Mouse (Mus musculus): Measurements from ENCODE around the gene Rpl6.

Gene Rpl6

GRCm38 (mm10) chr5:121229182-121229581 is 24.9 kb downstream of the Rpl6 start:
- CTCF ChIA-PET: interaction anchor here in 1 of 4 experiments (0.6 to 1.0 kb wide), 3 partner anchors 13 to 624 kb away, joined by 3 read pairs; no protein-coding TSS in a partner anchor
- POLR2A ChIA-PET: interaction anchor here in 3 of 4 experiments (0.6 to 2.5 kb wide), 9 partner anchors 9 to 169 kb away, joined by 3 to 14 read pairs (median 5); partner anchors contain the start of genes Hectd4 (in 2 of the 3), Naa25 (in 1 of the 3) and Rpl6 (in 1 of the 3)

- ChIA-PET POLR2A (interaction anchor here in 3 of 4 experiments (0.6 to 2.5 kb wide), 5 partner anchors 10 to 1456 kb away, joined by 4 to 14 read pairs (median 4); partner anchors contain the start of gene Hectd4 (in 2 of the 3)), CTCF (no interaction called here)
These were observed 26.5 kb downstream of the Rpl6 start for GRCm38 (mm10) chr5:121230811-121231210.

- ChIA-PET CTCF (interaction anchor here in 3 of 4 experiments (0.5 to 0.9 kb wide), 13 partner anchors 12 to 452 kb away, joined by 3 to 12 read pairs (median 4); partner anchors contain the start of gene Hectd4 (in 1 of the 3)), POLR2A (interaction anchor here in 3 of 4 experiments (0.6 to 2.7 kb wide), 13 partner anchors 10 to 76 kb away, joined by 3 to 9 read pairs (median 3); partner anchors contain the start of genes Hectd4 (in 1 of the 3) and Rpl6 (in 1 of the 3))
These were observed 28.5 kb downstream of the Rpl6 start for GRCm38 (mm10) chr5:121232789-121233188.

- ChIA-PET POLR2A (interaction anchor here in 1 of 4 experiments (1.0 to 2.7 kb wide), 4 partner anchors 11 to 30 kb away, joined by 3 to 9 read pairs (median 5); partner anchors contain the start of genes Hectd4 and Rpl6), CTCF (interaction anchor here in 1 of 4 experiments (1.1 kb wide), 1 partner anchor 438 kb away, joined by 3 read pairs; the partner anchor contains the start of gene Oas1e)
These were observed 29.4 kb downstream of the Rpl6 start for GRCm38 (mm10) chr5:121233726-121234125.

- POLR2A ChIA-PET: no interaction called here
- CTCF ChIA-PET: no interaction called here
These were observed 31.9 kb downstream of the Rpl6 start for GRCm38 (mm10) chr5:121236171-121236570.

GRCm38 (mm10) chr5:121238208-121238607 is 33.9 kb downstream of the Rpl6 start:
- CTCF ChIA-PET: no interaction called here
- POLR2A ChIA-PET: interaction anchor here in 1 of 4 experiments (1.2 to 1.3 kb wide), 2 partner anchors 10 kb away, joined by 3 to 5 read pairs; no protein-coding TSS in a partner anchor

- POLR2A ChIA-PET: interaction anchor here in 2 of 4 experiments (0.6 kb wide), 2 partner anchors 332 to 703 kb away, joined by 3 to 5 read pairs; partner anchors contain the start of gene Oas1a (in 1 of the 2)
- CTCF ChIA-PET: interaction anchor here in 1 of 4 experiments (0.8 kb wide), 1 partner anchor 27 kb away, joined by 3 read pairs; no protein-coding TSS in a partner anchor
These were observed 35.6 kb downstream of the Rpl6 start for GRCm38 (mm10) chr5:121239846-121240245.

- ChIA-PET POLR2A (no interaction called here), CTCF (no interaction called here)
These were observed 36.9 kb downstream of the Rpl6 start for GRCm38 (mm10) chr5:121241182-121241581.

GRCm38 (mm10) chr5:121242261-121242660 is 38.0 kb downstream of the Rpl6 start:
- ChIA-PET CTCF (no interaction called here), POLR2A (interaction anchor here in 3 of 4 experiments (0.6 to 1.1 kb wide), 3 partner anchors 22 to 398 kb away, joined by 3 to 5 read pairs (median 3); partner anchors contain the start of gene Hectd4 (in 1 of the 3))

- POLR2A ChIA-PET: interaction anchor here in 2 of 4 experiments (0.6 to 1.1 kb wide), 2 partner anchors 23 to 62 kb away, joined by 3 to 5 read pairs; partner anchors contain the start of gene Hectd4 (in 1 of the 2)
- CTCF ChIA-PET: no interaction called here
These were observed 38.4 kb downstream of the Rpl6 start for GRCm38 (mm10) chr5:121242701-121243100.

GRCm38 (mm10) chr5:121243676-121244364 is 39.5 kb downstream of the Rpl6 start:
- CTCF ChIA-PET: no interaction called here
- POLR2A ChIA-PET: no interaction called here

- CTCF ChIA-PET: no interaction called here
- POLR2A ChIA-PET: no interaction called here
These were observed 40.1 kb downstream of the Rpl6 start for GRCm38 (mm10) chr5:121244365-121244731.

GRCm38 (mm10) chr5:121245201-121245600 is 40.9 kb downstream of the Rpl6 start:
- ChIA-PET POLR2A (interaction anchor here in 1 of 4 experiments (1.3 to 1.6 kb wide), 2 partner anchors 11 to 126 kb away, joined by 3 to 4 read pairs; no protein-coding TSS in a partner anchor), CTCF (interaction anchor here in 1 of 4 experiments (0.6 kb wide), 1 partner anchor 586 kb away, joined by 3 read pairs; no protein-coding TSS in a partner anchor)

- CTCF ChIA-PET: interaction anchor here in 1 of 4 experiments (1.0 kb wide), 1 partner anchor 315 kb away, joined by 3 read pairs; no protein-coding TSS in a partner anchor
- POLR2A ChIA-PET: interaction anchor here in 2 of 4 experiments (1.3 to 1.8 kb wide), 3 partner anchors 7 to 148 kb away, joined by 3 to 6 read pairs (median 3); partner anchors contain the start of gene Naa25 (in 1 of the 2)
These were observed 44.6 kb downstream of the Rpl6 start for GRCm38 (mm10) chr5:121248766-121249394.

- CTCF ChIA-PET: interaction anchor here in 1 of 4 experiments (0.6 kb wide), 1 partner anchor 221 kb away, joined by 3 read pairs; no protein-coding TSS in a partner anchor
- POLR2A ChIA-PET: interaction anchor here in 3 of 4 experiments (0.6 to 1.3 kb wide), 3 partner anchors 39 to 148 kb away, joined by 3 to 9 read pairs (median 3); partner anchors contain the start of gene Naa25 (in 2 of the 3)
These were observed 45.4 kb downstream of the Rpl6 start for GRCm38 (mm10) chr5:121249693-121250092.

- POLR2A ChIA-PET: no interaction called here
- CTCF ChIA-PET: interaction anchor here in 1 of 4 experiments (0.6 kb wide), 2 partner anchors 19 to 27 kb away, joined by 3 to 12 read pairs; no protein-coding TSS in a partner anchor
These were observed 47.5 kb downstream of the Rpl6 start for GRCm38 (mm10) chr5:121251813-121252212.

GRCm38 (mm10) chr5:121253816-121254497 is 49.7 kb downstream of the Rpl6 start:
- CTCF ChIA-PET: no interaction called here
- POLR2A ChIA-PET: interaction anchor here in 2 of 4 experiments (0.5 to 0.7 kb wide), 2 partner anchors 97 to 193 kb away, joined by 3 read pairs; no protein-coding TSS in a partner anchor

GRCm38 (mm10) chr5:121254977-121255376 is 50.7 kb downstream of the Rpl6 start:
- ChIA-PET CTCF (no interaction called here), POLR2A (interaction anchor here in 1 of 4 experiments (0.7 kb wide), 1 partner anchor 259 kb away, joined by 4 read pairs; no protein-coding TSS in a partner anchor)

Data from embryonic stem cell, embryonic (primary cell).